Mouse (Mus musculus): ENCODE measurements around the gene Smc4. TPM values are rescaled to one million over a fixed set of nuclear protein-coding genes. Genes with fewer than 3 reads are reported as not detected.

Gene Smc4
- polyA plus RNA-seq, 1 experiment from 2014 or later: 46.2 TPM

DNA sequence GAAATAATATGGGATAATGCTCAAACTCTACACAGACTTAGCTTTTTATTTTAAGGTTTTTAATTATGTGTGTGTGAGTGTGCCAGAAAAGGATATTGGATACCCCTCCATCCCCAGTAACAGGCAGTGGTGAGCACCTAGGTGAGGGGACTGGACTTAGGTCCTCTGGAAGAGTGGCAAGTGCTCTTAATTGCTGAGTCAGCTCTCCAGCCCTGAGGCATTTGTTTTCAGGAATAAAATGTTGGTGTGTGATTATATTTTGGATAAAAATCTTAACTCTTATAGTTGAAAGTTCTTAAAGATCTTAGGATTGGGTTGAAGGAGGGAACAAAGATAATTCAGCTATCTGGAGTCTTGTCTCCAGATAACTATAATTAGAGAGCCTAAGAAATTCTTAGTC, 16.2 kb downstream of the Smc4 start:
- Histone ChIP-seq H3K9ac (no peak overlapping the region), H3K4me1 (replicated peaks) (no peaks in the 10 kb centered on the region), H3K9me3 (no peaks in the 10 kb centered on the region), H3K36me3 (peaks cover 29% of the 10 kb centered on the region), H3K27ac (replicated peaks) (no peak overlapping the region), H3K4me3 (no peak overlapping the region), H3K4me2 (no peak overlapping the region), H3K27me3 (no peaks in the 10 kb centered on the region)
- ATAC-seq (ENCODE audit: low read depth): no peak

DNA sequence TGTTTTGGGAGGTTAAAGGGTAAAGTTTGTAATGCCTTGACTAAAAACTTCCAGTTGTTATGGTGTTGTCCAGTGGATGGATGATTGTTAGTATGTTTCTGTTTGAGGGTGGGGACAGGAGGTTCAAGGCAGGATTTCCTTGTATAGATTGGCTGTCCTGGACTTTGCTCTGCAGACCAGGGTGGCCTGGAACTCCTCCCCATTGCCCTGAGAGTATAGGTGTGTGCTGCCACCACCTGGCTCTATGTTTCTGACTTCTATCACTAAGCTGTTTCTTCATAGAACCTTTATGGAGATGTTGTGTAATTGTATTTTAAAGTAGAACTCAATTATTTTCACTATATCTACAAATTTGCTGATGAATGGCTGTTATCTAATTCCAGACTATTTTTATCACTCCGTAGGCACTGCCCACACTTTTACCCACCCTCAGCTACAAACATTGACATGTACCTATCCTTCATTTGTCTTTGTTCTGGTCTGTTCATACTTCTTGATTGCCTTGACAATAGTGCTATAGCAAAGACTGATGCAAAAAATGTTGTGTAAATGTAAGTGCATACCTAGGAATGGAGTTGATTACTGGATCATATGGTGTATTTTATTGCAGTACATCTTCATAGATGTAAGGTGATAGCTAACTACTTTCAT, 21.7 kb downstream of the Smc4 start:
- ATAC-seq (ENCODE audit: low read depth): no peak
- 97% methylated on average over 1 of the region's 1 CpGs for WGBS
- H3K27ac ChIP-seq (replicated peaks): no peak overlapping the region

DNA sequence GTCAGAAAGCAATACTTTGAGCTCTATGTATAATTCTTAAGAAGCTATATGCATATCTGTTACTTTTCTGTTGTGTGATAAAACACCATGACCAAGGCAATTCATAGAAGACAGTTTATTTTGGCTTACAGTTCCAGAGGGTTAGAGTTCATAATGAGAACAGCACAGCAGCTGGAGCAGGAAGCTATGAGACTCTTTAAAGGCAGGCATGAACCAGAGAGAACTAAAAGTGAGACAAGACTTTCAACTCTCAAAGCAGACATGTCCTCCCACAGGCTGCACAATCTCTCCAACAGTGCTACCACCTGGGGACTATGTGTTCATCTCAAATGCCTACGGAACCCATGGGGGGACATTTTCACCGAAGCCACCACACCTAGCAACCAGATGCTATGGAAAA, 35.6 kb downstream of the Smc4 start:
- WGBS: 84% methylated on average over 2 of the region's 2 CpGs
- Histone ChIP-seq H3K36me3 (peaks cover 27% of the 10 kb centered on the region; the same call in 1 of the 2 replicates), H3K9ac (no peak overlapping the region), H3K4me1 (replicated peaks) (peaks cover 22% of the 10 kb centered on the region), H3K4me2 (no peak overlapping the region), H3K27me3 (no peaks in the 10 kb centered on the region), H3K4me3 (no peak overlapping the region), H3K9me3 (no peaks in the 10 kb centered on the region), H3K27ac (replicated peaks) (no peak overlapping the region)
- no peak for ATAC-seq (ENCODE audit: low read depth)

More for the DNA sequence above, 21.7 kb downstream of the Smc4 start:
- H3K36me3 ChIP-seq: peaks cover 38% of the 10 kb centered on the region
- H3K4me1 ChIP-seq (replicated peaks): no peaks in the 10 kb centered on the region
- no peaks in the 10 kb centered on the region for H3K9me3 ChIP-seq
- H3K9ac ChIP-seq: no peak overlapping the region
- H3K27me3 ChIP-seq: no peaks in the 10 kb centered on the region
- no peak overlapping the region for H3K4me3 ChIP-seq
- H3K4me2 ChIP-seq: no peak overlapping the region

DNA sequence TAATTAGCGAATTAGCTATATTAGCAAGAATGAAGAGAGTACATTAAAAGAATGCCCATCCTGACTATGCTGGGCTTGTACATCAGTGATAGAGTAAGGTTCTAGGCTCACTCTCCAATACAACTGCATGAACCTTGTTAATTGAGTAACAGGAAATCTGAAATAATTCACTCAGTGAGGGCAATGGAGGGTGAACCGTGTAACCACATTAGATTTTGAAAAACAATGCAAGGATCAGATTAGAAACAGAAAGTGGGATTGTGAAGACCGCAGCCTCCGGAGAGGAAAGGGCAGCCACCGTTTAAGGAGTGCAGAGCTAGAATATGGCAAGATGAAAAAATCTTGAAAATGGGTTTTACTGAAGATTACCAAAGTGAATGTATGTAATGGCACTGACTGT, 36.8 kb downstream of the Smc4 start:
- no peak overlapping the region for H3K27ac ChIP-seq (replicated peaks)
- 80% methylated on average over 5 of the region's 5 CpGs for WGBS
- H3K9me3 ChIP-seq: no peaks in the 10 kb centered on the region
- peaks cover 31% of the 10 kb centered on the region for H3K4me1 ChIP-seq (replicated peaks)
- H3K36me3 ChIP-seq: peaks cover 19% of the 10 kb centered on the region; the same call in 1 of the 2 replicates
- no peaks in the 10 kb centered on the region for H3K27me3 ChIP-seq
- peak overlapping the region; percentile 17; the same call in 1 of the 2 replicates for H3K4me2 ChIP-seq
- ATAC-seq (ENCODE audit: low read depth): no peak
- no peak overlapping the region for H3K9ac ChIP-seq
- no peak overlapping the region for H3K4me3 ChIP-seq

DNA sequence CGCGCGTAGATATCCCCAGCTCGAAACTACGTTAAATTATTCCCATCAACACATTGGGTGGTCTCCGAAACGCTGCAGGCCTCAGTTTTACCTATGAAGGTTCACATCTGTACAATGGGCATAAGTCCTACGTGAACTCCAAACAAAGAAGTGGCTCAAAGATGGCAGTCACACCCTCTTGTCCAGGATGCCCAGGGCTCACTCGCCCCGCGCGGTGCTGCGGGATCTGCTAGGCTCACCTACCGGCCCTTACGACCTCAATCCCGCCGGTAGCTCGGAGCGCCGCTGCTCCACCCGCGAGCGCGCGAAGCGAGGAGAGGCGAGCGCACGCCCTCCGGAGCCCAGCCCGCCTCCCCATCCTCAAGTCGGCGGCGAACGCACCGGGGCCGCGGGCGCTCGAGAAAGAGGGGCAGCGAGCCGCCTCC, 39.6 kb downstream of the Smc4 start:
- Histone ChIP-seq H3K9ac (peak overlapping the region; percentile 89), H3K36me3 (peaks cover 10% of the 10 kb centered on the region; the same call in 1 of the 2 replicates), H3K27me3 (no peaks in the 10 kb centered on the region), H3K4me2 (peak overlapping the region; percentile 64), H3K4me1 (replicated peaks) (peaks cover 29% of the 10 kb centered on the region), H3K4me3 (peak overlapping the region; percentile 78), H3K27ac (replicated peaks) (peak overlapping the region; percentile 94), H3K9me3 (no peaks in the 10 kb centered on the region)
- peak; percentile 74 for ATAC-seq (ENCODE audit: low read depth)
- WGBS: 3% methylated on average over 42 of the region's 42 CpGs

DNA sequence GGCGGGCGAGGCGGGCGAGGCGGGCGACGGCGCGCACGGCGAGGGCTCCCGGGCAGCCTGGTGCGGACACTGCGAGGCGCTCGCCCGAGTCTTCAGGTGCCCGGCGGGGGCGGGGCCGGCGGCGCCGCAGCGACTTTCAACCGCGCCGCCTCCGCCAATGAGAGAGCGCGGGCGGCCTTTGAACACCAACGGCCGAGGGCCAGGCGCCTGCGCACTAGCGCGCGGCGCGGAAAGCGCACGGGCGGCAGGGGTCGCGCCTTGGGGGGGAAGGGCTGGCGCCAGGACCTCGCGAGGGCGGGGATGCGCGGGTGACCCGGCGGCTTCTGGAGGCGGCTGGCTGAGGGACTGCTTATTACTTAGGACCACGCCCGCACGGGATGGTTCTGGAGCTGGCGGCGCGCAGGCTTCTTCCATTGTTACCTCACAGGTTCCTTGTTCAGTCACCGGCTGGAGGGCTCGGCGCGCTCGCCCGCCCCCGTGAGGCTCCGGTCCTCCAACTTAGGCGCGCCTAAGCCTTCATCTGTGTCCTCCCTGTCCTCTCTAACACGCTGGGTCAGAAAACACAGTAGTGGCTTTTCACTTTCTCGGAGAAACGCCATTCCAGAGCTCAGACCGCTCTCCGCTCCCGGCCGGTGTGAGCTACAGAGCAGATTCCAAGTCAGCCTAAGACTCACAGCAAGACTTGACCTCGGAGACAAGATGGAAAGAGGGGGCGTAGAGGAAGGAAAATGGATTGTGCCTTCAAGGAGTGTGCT, 40.3 kb downstream of the Smc4 start, which contains the start of gene Trim59:
Gene Trim59, minus strand, starts transcription at position 111 of the 755 bp plus-strand sequence.
- ATAC-seq (ENCODE audit: low read depth): peak; percentile 97
- Histone ChIP-seq H3K4me1 (replicated peaks) (peaks cover 25% of the 10 kb centered on the region), H3K4me3 (peak within 1 kb of the TSS; percentile 78), H3K27ac (replicated peaks) (peak within 1 kb of the TSS; percentile 94), H3K36me3 (peaks cover 10% of the 10 kb centered on the region; the same call in 1 of the 2 replicates), H3K9ac (peak within 1 kb of the TSS; percentile 89), H3K9me3 (no peaks in the 10 kb centered on the region), H3K27me3 (no peaks in the 10 kb centered on the region), H3K4me2 (peak within 1 kb of the TSS; percentile 64)
- under 1% methylated on average over 71 of the region's 80 CpGs for WGBS

DNA sequence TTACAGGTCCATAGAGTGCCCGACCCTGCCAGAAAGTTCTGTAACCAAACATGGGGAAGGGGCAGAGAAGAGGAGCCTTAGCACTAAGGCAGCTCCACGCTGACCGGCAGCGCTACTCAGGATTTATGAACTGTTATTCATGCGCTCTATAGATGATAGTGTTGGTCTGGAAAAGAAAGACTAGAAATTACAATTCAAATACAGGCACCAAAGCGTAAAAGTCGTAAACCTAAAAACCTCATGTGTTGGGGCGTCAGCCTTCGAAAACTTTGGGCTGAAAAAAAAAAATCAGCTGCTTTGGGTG, 40.8 kb downstream of the Smc4 start:
- Histone ChIP-seq H3K9me3 (no peaks in the 10 kb centered on the region), H3K9ac (peak overlapping the region; percentile 89), H3K4me2 (peak overlapping the region; percentile 64), H3K4me1 (replicated peaks) (peaks cover 25% of the 10 kb centered on the region), H3K4me3 (peak overlapping the region; percentile 78), H3K27me3 (no peaks in the 10 kb centered on the region), H3K36me3 (0 out of 2 replicates have a peak, but pooled peaks cover 6% of the 10 kb centered on the region), H3K27ac (replicated peaks) (peak overlapping the region; percentile 94)
- 4% methylated on average over 9 of the region's 9 CpGs for WGBS
- ATAC-seq (ENCODE audit: low read depth): no peak; the same call in 1 of the 2 replicates

DNA sequence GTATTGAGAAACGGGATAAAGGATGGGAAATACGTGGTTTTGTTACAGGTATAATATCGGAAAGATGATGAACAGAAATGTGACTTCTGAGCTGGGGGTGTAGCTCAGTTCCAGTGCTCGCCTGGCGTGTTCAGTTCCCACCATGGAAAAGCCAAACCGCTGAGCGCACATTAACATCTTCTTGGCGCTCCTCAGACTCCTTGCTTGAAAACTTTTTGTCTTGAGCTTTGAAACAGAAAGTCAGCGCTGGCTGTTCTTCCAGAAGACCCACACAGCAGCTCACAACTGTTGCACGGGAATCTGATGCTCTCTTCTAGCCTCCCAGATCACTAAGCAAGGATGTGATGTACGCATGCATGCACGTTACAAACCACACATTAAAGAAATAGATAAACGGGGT, 41.2 kb downstream of the Smc4 start:
- Histone ChIP-seq H3K4me2 (peak overlapping the region; percentile 64), H3K27ac (replicated peaks) (no peak overlapping the region), H3K36me3 (0 out of 2 replicates have a peak, but pooled peaks cover 3% of the 10 kb centered on the region), H3K9ac (peak overlapping the region; percentile 89), H3K4me1 (replicated peaks) (peaks cover 25% of the 10 kb centered on the region), H3K9me3 (no peaks in the 10 kb centered on the region), H3K27me3 (no peaks in the 10 kb centered on the region), H3K4me3 (peak overlapping the region; percentile 78)
- 19% methylated on average over 13 of the region's 13 CpGs for WGBS
- ATAC-seq (ENCODE audit: low read depth): no peak

DNA sequence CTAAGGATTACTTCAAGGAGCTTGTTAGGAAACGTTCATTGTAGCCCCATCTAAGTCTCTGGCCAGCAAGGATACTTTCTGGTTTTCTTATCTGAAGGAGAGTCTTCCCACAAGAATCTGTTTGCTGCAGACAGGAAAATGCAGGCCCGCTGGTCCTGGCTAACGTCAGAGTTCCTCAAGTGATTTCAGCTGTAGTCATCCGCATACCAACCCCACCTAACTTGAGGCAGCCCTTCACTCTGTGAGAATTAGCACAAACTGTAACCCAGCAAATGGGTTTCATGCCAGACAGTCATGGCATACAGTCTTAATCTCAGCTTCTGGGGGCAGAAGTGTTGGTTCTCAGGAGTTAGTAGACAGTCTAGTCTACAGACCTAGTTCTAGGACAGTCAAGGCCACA, 42.0 kb downstream of the Smc4 start:
- no peak overlapping the region for H3K4me2 ChIP-seq
- no peak overlapping the region for H3K9ac ChIP-seq
- WGBS: 80% methylated on average over 4 of the region's 4 CpGs
- H3K9me3 ChIP-seq: no peaks in the 10 kb centered on the region
- ATAC-seq (ENCODE audit: low read depth): no peak
- H3K27ac ChIP-seq (replicated peaks): no peak overlapping the region
- H3K4me3 ChIP-seq: no peak overlapping the region
- 0 out of 2 replicates have a peak, but pooled peaks cover 3% of the 10 kb centered on the region for H3K36me3 ChIP-seq
- H3K4me1 ChIP-seq (replicated peaks): peaks cover 21% of the 10 kb centered on the region
- no peaks in the 10 kb centered on the region for H3K27me3 ChIP-seq

DNA sequence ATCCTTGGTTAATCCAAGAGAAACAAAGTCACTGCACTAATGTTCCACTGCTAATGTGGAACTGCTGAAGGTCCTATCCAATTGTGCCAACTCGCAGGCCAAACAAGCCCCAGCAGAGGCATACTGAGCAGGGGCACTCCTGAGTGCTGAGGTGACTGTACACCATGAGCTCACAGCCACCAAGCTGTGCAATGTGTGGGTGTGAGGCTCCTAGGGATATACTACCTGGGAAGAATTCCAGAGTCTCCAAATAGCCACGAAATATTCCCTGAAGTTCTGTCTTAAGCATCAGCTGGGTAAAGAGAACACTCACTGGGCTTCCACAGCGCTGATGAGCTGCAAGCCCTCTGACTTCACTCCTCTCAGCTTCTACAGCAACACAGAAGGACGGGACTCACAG, 43.1 kb downstream of the Smc4 start:
- no peak overlapping the region for H3K27ac ChIP-seq (replicated peaks)
- peaks cover 21% of the 10 kb centered on the region for H3K4me1 ChIP-seq (replicated peaks)
- no peak overlapping the region for H3K9ac ChIP-seq
- no peaks in the 10 kb centered on the region for H3K9me3 ChIP-seq
- no peak overlapping the region for H3K4me3 ChIP-seq
- no peaks in the 10 kb centered on the region for H3K27me3 ChIP-seq
- WGBS: 80% methylated on average over 4 of the region's 4 CpGs
- H3K4me2 ChIP-seq: no peak overlapping the region
- ATAC-seq (ENCODE audit: low read depth): no peak
- H3K36me3 ChIP-seq: no peaks in the 10 kb centered on the region

DNA sequence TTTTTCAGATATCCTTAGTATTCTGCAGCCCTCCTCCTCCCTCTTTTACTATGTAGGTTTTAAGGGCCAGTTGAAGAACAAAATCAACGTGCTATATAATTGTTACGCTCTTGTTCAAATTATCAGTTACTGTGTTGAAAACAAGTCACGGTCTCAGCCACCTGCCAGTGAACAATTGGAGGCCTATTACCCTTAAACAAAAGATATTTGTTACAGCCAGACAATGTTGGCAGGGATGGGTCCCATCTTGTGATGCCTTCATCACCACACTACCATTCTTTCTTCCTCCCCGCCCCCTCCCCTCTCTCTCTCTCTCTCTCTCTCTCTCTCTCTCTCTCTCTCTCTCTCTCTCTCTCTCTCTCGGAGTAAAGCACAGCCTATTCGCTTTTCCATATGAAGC, 44.5 kb downstream of the Smc4 start:
- Histone ChIP-seq H3K27me3 (no peaks in the 10 kb centered on the region), H3K4me1 (replicated peaks) (peaks cover 9% of the 10 kb centered on the region; the same call in 1 of the 2 replicates), H3K9ac (no peak overlapping the region), H3K9me3 (no peaks in the 10 kb centered on the region), H3K4me2 (no peak overlapping the region), H3K27ac (replicated peaks) (no peak overlapping the region), H3K36me3 (no peaks in the 10 kb centered on the region), H3K4me3 (no peak overlapping the region)
- WGBS: 58% methylated on average over 6 of the region's 6 CpGs
- ATAC-seq (ENCODE audit: low read depth): no peak

DNA sequence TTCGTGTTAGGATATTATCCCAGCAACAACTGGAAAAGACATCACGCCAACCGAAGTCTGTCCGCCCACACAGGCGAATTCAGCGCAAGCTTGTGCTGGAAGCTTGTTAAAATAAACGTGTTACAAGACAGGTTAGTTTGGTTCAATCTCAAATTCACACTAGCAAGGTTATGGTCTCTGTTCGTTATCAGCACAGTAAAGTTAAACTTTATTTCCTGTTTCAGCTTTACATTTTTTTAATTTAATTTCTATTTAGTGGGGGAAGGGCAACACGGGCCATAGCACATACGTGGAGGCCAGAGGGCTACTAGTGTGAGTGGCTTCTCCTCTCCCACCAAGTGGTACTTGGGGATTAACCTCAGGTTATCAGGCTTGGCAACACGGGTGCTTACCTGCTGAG, 47.4 kb downstream of the Smc4 start:
- H3K4me2 ChIP-seq: no peak overlapping the region
- no peak overlapping the region for H3K27ac ChIP-seq (replicated peaks)
- no peak overlapping the region for H3K4me3 ChIP-seq
- H3K9ac ChIP-seq: no peak overlapping the region
- H3K36me3 ChIP-seq: no peaks in the 10 kb centered on the region
- 91% methylated on average over 11 of the region's 11 CpGs for WGBS
- no peaks in the 10 kb centered on the region for H3K4me1 ChIP-seq (replicated peaks)
- no peak for ATAC-seq (ENCODE audit: low read depth)
- H3K27me3 ChIP-seq: no peaks in the 10 kb centered on the region
- no peaks in the 10 kb centered on the region for H3K9me3 ChIP-seq
